29 mouse cellular contexts compared by ENCODE assay signal in genomic region chr14:32311381-32312035, GRCm38 (mm10).
"Had no signal": no experiment of that assay in that cellular context is flagged by ENCODE, and none has a peak within 500 bp of the region (broad histone marks: within the 10 kb centered on the region; RNA-seq: fewer than 3 reads in every experiment).

No protein-coding gene starts in this region.

- H3K27me3 ChIP-seq: hindbrain, embryonic 12.5 days; intestine, embryonic 15.5 days; limb, embryonic 12.5 days; liver, embryonic 13.5 days; liver, embryonic 15.5 days had no signal

- H3K27ac ChIP-seq: gastrocnemius, adult 2 months; heart, adult 2 months; hindbrain, embryonic 10.5 days; hindbrain, embryonic 12.5 days; hindbrain, embryonic 14.5 days; intestine, embryonic 15.5 days; layer of hippocampus, adult 2 months; limb, embryonic 10.5 days; limb, embryonic 12.5 days; liver, embryonic 13.5 days; liver, embryonic 15.5 days had no signal

- H3K4me3 ChIP-seq: gastrocnemius, adult 2 months; heart, adult 2 months; hindbrain, embryonic 10.5 days; hindbrain, embryonic 12.5 days; intestine, embryonic 15.5 days; layer of hippocampus, adult 2 months; limb, embryonic 10.5 days; limb, embryonic 12.5 days; liver, embryonic 13.5 days; liver, embryonic 15.5 days had no signal

- H3K9me3 ChIP-seq: hindbrain, embryonic 10.5 days; hindbrain, embryonic 12.5 days; intestine, embryonic 15.5 days; limb, embryonic 10.5 days; limb, embryonic 12.5 days; liver, embryonic 13.5 days; liver, embryonic 15.5 days had no signal

- ATAC-seq: hindbrain, embryonic 16.5 days; inflammation-experienced regulatory T-cells, adult 6 months; intestine, embryonic 15.5 days; intestine, postnatal 0 days; liver, postnatal 0 days had no signal

- DNase-seq: gastrocnemius, adult 2 months; gastrocnemius, postnatal 10 days; gastrocnemius, postnatal 25 days; heart, adult 2 months; heart, postnatal 10 days; heart, postnatal 4 days; kidney, adult 18-20 months; kidney, adult 8-10 months; kidney, postnatal 10 days; kidney, postnatal 25 days; kidney, postnatal 4 days; layer of hippocampus, adult 9-11 months; layer of hippocampus, postnatal 36 days; liver; liver, embryonic 13.5 days; liver, postnatal 0 days had no signal

- H3K9ac ChIP-seq: hindbrain, embryonic 12.5 days; hindbrain, embryonic 14.5 days; intestine, embryonic 15.5 days; limb, embryonic 12.5 days; liver, embryonic 13.5 days; liver, embryonic 15.5 days; liver, postnatal 0 days had no signal

- H3K36me3 ChIP-seq: hindbrain, embryonic 10.5 days; hindbrain, embryonic 12.5 days; intestine, embryonic 15.5 days; limb, embryonic 10.5 days; limb, embryonic 12.5 days; liver, embryonic 13.5 days; liver, embryonic 15.5 days had no signal

- H3K4me1 ChIP-seq: hindbrain, embryonic 10.5 days; hindbrain, embryonic 12.5 days; intestine, embryonic 15.5 days; limb, embryonic 10.5 days; limb, embryonic 12.5 days; liver, embryonic 13.5 days; liver, embryonic 15.5 days had no signal

- H3K4me2 ChIP-seq: heart, embryonic 11.5 days; hindbrain, embryonic 12.5 days; hindbrain, embryonic 14.5 days; intestine, embryonic 15.5 days; limb, embryonic 12.5 days; liver, embryonic 11.5 days; liver, embryonic 13.5 days; liver, embryonic 15.5 days had no signal
